Mouse (Mus musculus): ENCODE measurements around the gene Lipn. TPM values are rescaled to one million over a fixed set of nuclear protein-coding genes. Genes with fewer than 3 reads are reported as not detected.

The Lipn gene
- total RNA-seq (2018; cell fraction: chromatin; rRNA removed), result 1 to 10 TPM in 11 of 26 experiments, under 1 TPM in 1, not detected in 14; 0.90 to 8.6 (median 1.9) TPM
- 1 to 10 TPM in 13 of 26 experiments, under 1 TPM in 11, not detected in 2; 0.17 to 3.2 (median 1.4) TPM for total RNA-seq (2018; cell fraction: cytosol; rRNA removed)
- 1 to 10 TPM in 12 of 26 experiments, under 1 TPM in 4, not detected in 10; 0.40 to 4.8 (median 2.0) TPM for total RNA-seq (2018; cell fraction: nucleus; rRNA removed)
- 0.91 to 3.6 TPM (median 1.8 TPM) in 3 replicates for polyA plus RNA-seq (2018)

GRCm38 (mm10) chr19:34066779-34067472 is at the start of gene Lipn:
Gene Lipn, plus strand, starts transcription at chr19:34067358.
- H3K4me3 ChIP-seq (ENCODE audit: inconsistent target), result no peak within 1 kb of the TSS
- no peak within 1 kb of the TSS for H3K27ac ChIP-seq
- no peaks in the 10 kb centered on the region for H3K79me2 ChIP-seq (ENCODE audit: inconsistent target)
- 60% methylated on average over 9 of the region's 9 CpGs for WGBS (ENCODE audit: missing documents)
- no peaks in the 10 kb centered on the region for H3K36me3 ChIP-seq (ENCODE audit: inconsistent target)

GRCm38 (mm10) chr19:34021440-34022172 is 45.6 kb upstream of the Lipn start:
- Histone ChIP-seq H3K79me2 (ENCODE audit: inconsistent target) (no peaks in the 10 kb centered on the region), H3K36me3 (ENCODE audit: inconsistent target) (no peaks in the 10 kb centered on the region), H3K4me3 (ENCODE audit: inconsistent target) (no peak overlapping the region), H3K27ac (no peak overlapping the region)
- 26% methylated on average over 11 of the region's 11 CpGs for WGBS (ENCODE audit: missing documents)

- 44% methylated on average over 3 of the region's 3 CpGs for WGBS (ENCODE audit: missing documents)
Observed at GRCm38 (mm10) chr19:34022759-34023158, 44.4 kb upstream of the Lipn start.

GRCm38 (mm10) chr19:34039731-34040130 is 27.4 kb upstream of the Lipn start:
- H3K36me3 ChIP-seq (ENCODE audit: inconsistent target), result no peaks in the 10 kb centered on the region
- WGBS (ENCODE audit: missing documents), result 94% methylated on average over 1 of the region's 1 CpGs
- H3K27ac ChIP-seq, result no peak overlapping the region
- no peaks in the 10 kb centered on the region for H3K79me2 ChIP-seq (ENCODE audit: inconsistent target)
- H3K4me3 ChIP-seq (ENCODE audit: inconsistent target), result no peak overlapping the region

More at GRCm38 (mm10) chr19:34022759-34023158, 44.4 kb upstream of the Lipn start:
- Histone ChIP-seq H3K36me3 (ENCODE audit: inconsistent target) (no peaks in the 10 kb centered on the region), H3K79me2 (ENCODE audit: inconsistent target) (no peaks in the 10 kb centered on the region), H3K4me3 (ENCODE audit: inconsistent target) (no peak overlapping the region), H3K27ac (no peak overlapping the region)

- H3K36me3 ChIP-seq (ENCODE audit: inconsistent target), result no peaks in the 10 kb centered on the region
- H3K27ac ChIP-seq, result no peak overlapping the region
- H3K79me2 ChIP-seq (ENCODE audit: inconsistent target), result no peaks in the 10 kb centered on the region
- WGBS (ENCODE audit: missing documents), result 40% methylated on average over 6 of the region's 6 CpGs
- no peak overlapping the region for H3K4me3 ChIP-seq (ENCODE audit: inconsistent target)
Observed at GRCm38 (mm10) chr19:34043008-34043407, 24.1 kb upstream of the Lipn start.

GRCm38 (mm10) chr19:34049371-34050039 is 17.7 kb upstream of the Lipn start:
- Histone ChIP-seq H3K4me3 (ENCODE audit: inconsistent target) (no peak overlapping the region), H3K36me3 (ENCODE audit: inconsistent target) (no peaks in the 10 kb centered on the region), H3K79me2 (ENCODE audit: inconsistent target) (no peaks in the 10 kb centered on the region), H3K27ac (no peak overlapping the region)
- whole genome bisulfite sequencing (ENCODE audit: missing documents), result 98% methylated on average over 3 of the region's 3 CpGs

- WGBS (ENCODE audit: missing documents), result 97% methylated on average over 3 of the region's 3 CpGs
- H3K36me3 ChIP-seq (ENCODE audit: inconsistent target), result no peaks in the 10 kb centered on the region
- no peaks in the 10 kb centered on the region for H3K79me2 ChIP-seq (ENCODE audit: inconsistent target)
- no peak overlapping the region for H3K4me3 ChIP-seq (ENCODE audit: inconsistent target)
- H3K27ac ChIP-seq, result no peak overlapping the region
Observed at GRCm38 (mm10) chr19:34051502-34051901, 15.7 kb upstream of the Lipn start.

- Histone ChIP-seq H3K36me3 (ENCODE audit: inconsistent target) (no peaks in the 10 kb centered on the region), H3K27ac (no peak overlapping the region), H3K4me3 (ENCODE audit: inconsistent target) (no peak overlapping the region), H3K79me2 (ENCODE audit: inconsistent target) (no peaks in the 10 kb centered on the region)
- WGBS (ENCODE audit: missing documents), result 92% methylated on average over 1 of the region's 1 CpGs
Observed at GRCm38 (mm10) chr19:34063547-34063946, 3.6 kb upstream of the Lipn start.

GRCm38 (mm10) chr19:34064059-34064458 is 3.1 kb upstream of the Lipn start:
- WGBS (ENCODE audit: missing documents), result 85% methylated on average over 4 of the region's 4 CpGs
- H3K36me3 ChIP-seq (ENCODE audit: inconsistent target), result no peaks in the 10 kb centered on the region
- H3K27ac ChIP-seq, result no peak overlapping the region
- H3K4me3 ChIP-seq (ENCODE audit: inconsistent target), result no peak overlapping the region
- H3K79me2 ChIP-seq (ENCODE audit: inconsistent target), result no peaks in the 10 kb centered on the region

- Histone ChIP-seq H3K27ac (no peak overlapping the region), H3K36me3 (ENCODE audit: inconsistent target) (no peaks in the 10 kb centered on the region), H3K79me2 (ENCODE audit: inconsistent target) (no peaks in the 10 kb centered on the region), H3K4me3 (ENCODE audit: inconsistent target) (no peak overlapping the region)
Observed at GRCm38 (mm10) chr19:34074239-34074638, 7.1 kb downstream of the Lipn start.

GRCm38 (mm10) chr19:34078130-34078529 is 11.0 kb downstream of the Lipn start:
- no peak overlapping the region for H3K27ac ChIP-seq
- H3K79me2 ChIP-seq (ENCODE audit: inconsistent target), result no peaks in the 10 kb centered on the region
- no peaks in the 10 kb centered on the region for H3K36me3 ChIP-seq (ENCODE audit: inconsistent target)
- no peak overlapping the region for H3K4me3 ChIP-seq (ENCODE audit: inconsistent target)
- 100% methylated on average over 2 of the region's 2 CpGs for WGBS (ENCODE audit: missing documents)

GRCm38 (mm10) chr19:34089011-34089680 is 22.0 kb downstream of the Lipn start:
- 96% methylated on average over 3 of the region's 3 CpGs for WGBS (ENCODE audit: missing documents)

GRCm38 (mm10) chr19:34095381-34095780 is 28.2 kb downstream of the Lipn start:
- Histone ChIP-seq H3K4me3 (ENCODE audit: inconsistent target) (no peak overlapping the region), H3K36me3 (ENCODE audit: inconsistent target) (no peaks in the 10 kb centered on the region), H3K79me2 (ENCODE audit: inconsistent target) (no peaks in the 10 kb centered on the region), H3K27ac (no peak overlapping the region)
- 73% methylated on average over 5 of the region's 5 CpGs for WGBS (ENCODE audit: missing documents)

More at GRCm38 (mm10) chr19:34089011-34089680, 22.0 kb downstream of the Lipn start:
- no peaks in the 10 kb centered on the region for H3K36me3 ChIP-seq (ENCODE audit: inconsistent target)
- no peak overlapping the region for H3K4me3 ChIP-seq (ENCODE audit: inconsistent target)
- no peaks in the 10 kb centered on the region for H3K79me2 ChIP-seq (ENCODE audit: inconsistent target)
- no peak overlapping the region for H3K27ac ChIP-seq

- H3K36me3 ChIP-seq (ENCODE audit: inconsistent target), result no peaks in the 10 kb centered on the region
- no peaks in the 10 kb centered on the region for H3K79me2 ChIP-seq (ENCODE audit: inconsistent target)
- no peak overlapping the region for H3K27ac ChIP-seq
- 31% methylated on average over 1 of the region's 1 CpGs for WGBS (ENCODE audit: missing documents)
- H3K4me3 ChIP-seq (ENCODE audit: inconsistent target), result no peak overlapping the region
Observed at GRCm38 (mm10) chr19:34096228-34096627, 29.1 kb downstream of the Lipn start.
